Mouse (Mus musculus) kidney, adult 2 months (tissue): ENCODE measurements at regions not wholly inside any gene's neighbourhood (a gene's known extent, or its start where the extent isn't known, plus 50 kb on each side); places are given as distances from the start of the nearest gene placed in this dataset.

Experiments
- CTCF ChIP-seq: fragments of 200-500 bp; conservative IDR thresholded peaks from 2 replicates; pipeline ENCODE4 v1.5.1; 2011; ENCODE audit warnings: low read depth, mild to moderate bottlenecking, control low read depth, low read length, moderate library complexity, mixed read lengths; ENCODE audit not compliant: insufficient read depth, insufficient read length
- POLR2A ChIP-seq: fragments of 200-500 bp; IDR thresholded peaks from one replicate; pipeline ENCODE4 v1.6.1; 2011; ENCODE audit warnings: low read depth, low read length, control low read depth

DNA sequence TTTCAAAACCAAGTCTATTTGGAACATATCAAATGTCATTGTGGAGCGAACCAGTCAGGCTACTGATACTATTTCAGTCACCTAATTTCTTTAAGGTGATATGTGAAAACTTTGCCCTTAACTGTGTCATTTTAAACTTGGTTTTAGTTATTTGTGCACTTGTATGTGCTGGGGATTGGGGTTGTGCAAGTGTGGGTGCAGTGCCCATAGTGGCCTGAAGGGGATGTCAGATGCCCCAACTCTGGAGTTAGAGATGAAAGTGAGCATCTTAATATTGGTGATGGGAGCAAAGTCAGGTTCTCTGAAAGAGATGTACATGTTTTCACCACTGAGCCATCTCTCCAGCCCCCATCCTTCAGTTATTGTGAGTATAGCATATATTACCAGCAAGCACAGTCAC lies 133.1 kb upstream of the Nmur2 start:
- TF ChIP-seq POLR2A = no peak
- TF ChIP-seq CTCF = no peak
